Mouse (Mus musculus): Measurements from ENCODE around the gene Usp2. TPM values are rescaled to one million over a fixed set of nuclear protein-coding genes. Genes with fewer than 3 reads are reported as not detected.
A peak's percentile ranks its signal among the peaks of the same experiment; 100 is the strongest.

Gene Usp2
- total RNA-seq, 2 experiments from 2014 or later, result 79.2 to 82.4 TPM

GRCm38 (mm10) chr9:44048541-44049380 lies 18.1 kb upstream of the Usp2 start:
- TF ChIP-seq CTCF (conservative IDR thresholded peaks at IDR 0.05), result no peak
- no peak overlapping the region for H3K4me3 ChIP-seq
- peak overlapping the region; percentile 88 for H3K27ac ChIP-seq
- DNase-seq (ENCODE audit: low spot score in 2 of 2), result peak; percentile 62 to 69

DNA sequence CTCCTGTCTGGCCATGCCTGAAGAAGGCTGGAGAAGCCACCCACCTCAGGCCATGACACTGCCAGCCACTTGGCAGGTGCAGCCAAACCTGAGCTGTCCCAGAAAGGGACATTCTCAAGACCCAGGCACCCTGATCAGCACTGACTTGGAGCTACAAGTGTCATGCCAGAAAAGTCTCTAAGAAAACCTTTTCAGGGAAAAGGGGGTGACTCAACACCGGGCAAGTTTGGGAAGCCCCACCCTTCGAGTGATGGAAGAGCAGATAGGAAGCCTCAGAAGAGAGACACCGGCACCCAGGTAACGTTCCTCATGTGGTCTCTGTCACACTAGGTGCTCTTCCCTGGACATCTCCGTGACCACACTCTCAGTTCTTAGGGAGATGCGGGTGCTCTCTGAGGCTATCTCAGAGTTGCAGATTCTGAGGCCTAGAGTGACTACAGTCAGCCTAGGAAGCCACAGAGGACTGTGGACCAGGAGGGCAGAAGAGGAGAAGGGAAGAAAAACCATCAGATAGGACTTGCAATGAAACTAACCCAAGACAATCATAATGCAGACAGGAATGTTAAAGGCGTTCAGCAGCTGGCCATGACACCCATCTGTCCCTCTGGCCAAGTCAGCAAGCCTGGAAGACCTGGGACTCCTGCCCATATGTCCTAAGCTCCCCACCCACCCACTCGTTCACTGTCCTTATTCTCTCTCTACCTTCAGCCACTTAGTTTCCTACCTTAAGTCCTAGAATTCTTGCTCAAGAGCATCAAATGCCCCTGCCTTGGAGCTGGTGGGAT lies 17.2 kb upstream of the Usp2 start:
- H3K4me3 ChIP-seq, result no peak overlapping the region
- TF ChIP-seq CTCF (conservative IDR thresholded peaks at IDR 0.05), result no peak
- DNase-seq (ENCODE audit: low spot score in 2 of 2), result no peak
- peak overlapping the region; percentile 88 for H3K27ac ChIP-seq

GRCm38 (mm10) chr9:44052855-44053254 lies 14.0 kb upstream of the Usp2 start:
- TF ChIP-seq CTCF (conservative IDR thresholded peaks at IDR 0.05), result peak; percentile 55
- no peak for DNase-seq (ENCODE audit: low spot score in 2 of 2)
- no peak overlapping the region for H3K27ac ChIP-seq
- no peak overlapping the region for H3K4me3 ChIP-seq

- TF ChIP-seq CTCF (conservative IDR thresholded peaks at IDR 0.05), result no peak
- no peak overlapping the region for H3K27ac ChIP-seq
- DNase-seq (ENCODE audit: low spot score in 2 of 2), result no peak
- no peak overlapping the region for H3K4me3 ChIP-seq
These were observed 12.9 kb upstream of the Usp2 start for GRCm38 (mm10) chr9:44053936-44054335.

GRCm38 (mm10) chr9:44058606-44059005 lies 8.2 kb upstream of the Usp2 start:
- H3K27ac ChIP-seq, result no peak overlapping the region
- H3K4me3 ChIP-seq, result no peak overlapping the region
- DNase-seq (ENCODE audit: low spot score in 2 of 2), result no peak
- no peak for TF ChIP-seq CTCF (conservative IDR thresholded peaks at IDR 0.05)

- TF ChIP-seq CTCF (conservative IDR thresholded peaks at IDR 0.05), result peak; percentile 55
- no peak for DNase-seq (ENCODE audit: low spot score in 2 of 2)
- Histone ChIP-seq H3K4me3 (no peak overlapping the region), H3K27ac (no peak overlapping the region)
These were observed 1.6 kb upstream of the Usp2 start for GRCm38 (mm10) chr9:44065177-44065576.

- no peak for DNase-seq (ENCODE audit: low spot score in 2 of 2)
- peak overlapping the region; percentile 84 for H3K4me3 ChIP-seq
- peak overlapping the region; percentile 97 for H3K27ac ChIP-seq
- TF ChIP-seq CTCF (conservative IDR thresholded peaks at IDR 0.05), result no peak
These were observed 579 bp downstream of the Usp2 start for GRCm38 (mm10) chr9:44067241-44067959.

DNA sequence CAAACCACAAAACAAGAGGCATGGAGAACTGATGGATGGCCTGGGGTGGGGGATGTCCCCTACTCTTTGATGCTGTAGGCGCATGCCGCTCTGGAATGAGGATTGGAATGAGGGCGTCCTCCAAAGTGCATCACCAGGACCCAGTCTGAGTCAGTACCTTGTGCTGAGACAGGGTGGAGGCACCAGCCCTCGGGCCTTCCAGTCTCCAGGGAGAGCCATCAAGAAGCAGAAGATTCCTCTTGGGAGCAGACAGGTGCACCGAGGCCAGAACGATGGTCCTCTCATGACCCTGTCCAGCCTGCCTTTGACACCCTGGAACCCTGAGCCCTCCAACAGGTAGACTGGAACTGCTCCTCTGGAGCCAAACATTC lies 1.1 kb downstream of the Usp2 start:
- TF ChIP-seq CTCF (conservative IDR thresholded peaks at IDR 0.05), result no peak
- DNase-seq (ENCODE audit: low spot score in 2 of 2), result no peak
- Histone ChIP-seq H3K27ac (no peak overlapping the region), H3K4me3 (peak overlapping the region; percentile 84; the same call in 1 of the 2 replicates)

DNA sequence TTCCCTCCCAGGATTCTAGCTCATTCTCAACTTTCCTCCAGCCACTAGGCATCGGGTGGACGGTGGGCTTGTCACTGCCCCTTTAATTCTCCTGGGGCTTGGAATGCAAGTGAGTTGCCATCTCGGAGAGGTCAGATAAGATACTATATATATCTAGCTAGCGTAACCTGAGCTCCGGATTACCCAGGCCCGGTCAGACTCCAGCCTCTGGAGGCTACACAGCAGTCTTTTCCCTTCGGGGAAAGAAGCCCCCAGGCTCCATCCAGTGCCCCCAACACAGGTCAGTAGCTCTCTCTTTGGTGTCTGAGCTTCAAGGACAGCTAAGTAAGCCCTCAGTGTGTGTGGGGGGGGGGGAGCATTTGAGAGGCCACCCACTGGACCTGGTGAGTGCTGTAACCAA lies 2.4 kb downstream of the Usp2 start:
- no peak for TF ChIP-seq CTCF (conservative IDR thresholded peaks at IDR 0.05)
- H3K27ac ChIP-seq, result no peak overlapping the region
- DNase-seq (ENCODE audit: low spot score in 2 of 2), result no peak

DNA sequence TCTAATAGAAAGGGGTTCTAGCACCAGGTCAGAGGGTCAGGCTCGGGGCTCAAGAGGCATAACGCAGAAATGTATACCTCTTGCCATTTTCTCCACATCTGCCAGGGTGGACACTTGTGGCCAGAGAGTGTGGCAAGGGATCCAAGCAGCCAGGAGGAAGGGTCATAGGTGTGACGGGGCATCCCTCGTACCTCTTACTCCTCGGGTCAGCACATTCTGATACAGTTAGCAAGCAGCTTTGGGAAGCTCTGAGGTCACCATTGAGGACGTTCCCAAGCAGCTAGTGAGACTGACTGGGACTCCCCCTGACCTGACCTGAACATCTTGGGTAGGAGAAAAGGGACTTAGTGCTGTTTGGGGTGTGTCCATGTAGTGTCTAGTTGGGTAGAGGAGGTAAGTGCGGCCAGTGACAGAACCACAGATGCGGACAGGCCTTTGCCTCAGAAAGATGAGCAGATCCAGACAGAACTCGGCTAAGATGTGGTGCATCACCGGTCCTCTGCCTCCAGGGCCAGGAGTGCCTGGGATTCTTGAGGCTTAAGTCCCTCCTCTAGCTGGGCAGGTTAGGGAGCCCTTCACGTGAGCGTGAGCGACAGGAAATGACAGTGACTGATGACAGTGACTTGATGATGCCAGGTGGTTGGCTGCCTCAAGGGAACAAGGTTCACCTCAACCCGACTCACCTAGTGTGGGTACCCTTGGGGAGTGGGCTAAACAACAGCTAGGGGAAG lies 3.5 kb downstream of the Usp2 start:
- no peak for DNase-seq (ENCODE audit: low spot score in 2 of 2)
- Histone ChIP-seq H3K4me3 (no peak overlapping the region), H3K27ac (peak overlapping the region; percentile 93; the same call in 1 of the 2 replicates)
- TF ChIP-seq CTCF (conservative IDR thresholded peaks at IDR 0.05), result no peak

More for the DNA sequence above, 2.4 kb downstream of the Usp2 start:
- H3K4me3 ChIP-seq, result no peak overlapping the region

DNA sequence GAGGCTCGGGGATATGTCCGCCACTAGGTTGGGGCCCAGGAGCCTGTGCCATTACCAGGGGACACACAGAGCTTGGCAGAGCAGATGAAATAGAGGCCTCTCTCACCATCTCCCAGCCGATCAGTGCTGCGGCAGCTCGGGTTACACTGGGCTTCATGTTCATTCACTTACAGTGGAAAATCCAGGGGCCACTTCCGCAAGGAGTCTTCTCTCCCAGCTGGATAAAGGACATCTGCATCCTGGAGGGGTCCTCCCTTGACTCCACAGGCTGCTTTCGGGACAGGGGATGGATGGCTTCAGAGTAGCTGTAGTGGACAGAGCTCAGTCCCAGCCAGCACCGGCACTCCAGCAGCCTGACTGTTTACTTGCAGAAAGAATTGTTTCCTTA lies 4.0 kb downstream of the Usp2 start:
- Histone ChIP-seq H3K4me3 (no peak overlapping the region), H3K27ac (peak overlapping the region; percentile 93)
- DNase-seq (ENCODE audit: low spot score in 2 of 2), result no peak
- TF ChIP-seq CTCF (conservative IDR thresholded peaks at IDR 0.05), result no peak

DNA sequence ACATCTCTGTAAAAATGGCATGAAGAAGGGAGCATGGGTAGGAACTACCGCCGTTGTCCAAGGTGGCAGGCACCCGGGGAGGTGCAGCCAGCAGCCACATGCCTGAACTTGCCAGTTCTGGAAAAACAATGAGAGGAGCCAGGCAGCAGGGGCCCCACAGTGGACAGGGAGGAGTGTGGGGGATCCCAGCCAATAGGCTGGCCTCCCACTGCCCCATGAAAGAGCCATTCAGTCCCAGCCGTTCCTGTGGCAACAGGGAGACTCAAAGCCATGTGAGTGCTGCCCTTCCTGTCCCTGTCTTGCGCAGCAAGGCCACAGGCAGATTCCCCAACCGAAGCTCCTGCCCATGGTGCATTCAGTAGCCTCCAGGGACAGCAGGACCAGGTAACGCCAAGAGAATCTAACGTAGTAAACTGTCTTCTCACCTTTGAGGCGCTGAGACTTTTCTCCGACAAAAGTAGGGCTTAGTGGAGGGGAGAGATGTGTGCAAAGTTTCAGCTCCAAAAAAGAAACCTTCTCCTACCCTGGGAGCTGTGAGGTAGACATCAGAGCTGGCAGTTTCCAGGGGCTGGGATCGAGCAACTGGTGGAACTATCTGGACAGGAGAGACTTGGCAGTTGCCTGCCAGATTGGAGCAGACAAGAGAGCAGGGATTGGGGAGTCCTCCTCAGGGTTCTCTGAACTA lies 5.2 kb downstream of the Usp2 start:
- peak overlapping the region; percentile 42 for H3K4me3 ChIP-seq

More for the DNA sequence above, 5.2 kb downstream of the Usp2 start:
- H3K27ac ChIP-seq, result peak overlapping the region; percentile 93
- no peak for TF ChIP-seq CTCF (conservative IDR thresholded peaks at IDR 0.05)
- peak in 1 of 2 experiments; percentile 76 for DNase-seq (ENCODE audit: low spot score in 2 of 2)
